19 mouse cellular contexts compared by ENCODE assay signal in genomic region chr13:48284426-48284825, GRCm38 (mm10). TPM values are rescaled to one million over a fixed set of nuclear protein-coding genes. Genes with fewer than 3 reads are reported as not detected.
"Had no signal": no experiment of that assay in that cellular context is flagged by ENCODE, and none has a peak within 500 bp of the region (broad histone marks: within the 10 kb centered on the region; RNA-seq: fewer than 3 reads in every experiment).

No protein-coding gene starts in this region.

- H3K9ac ChIP-seq: intestine, embryonic 15.5 days; kidney, embryonic 15.5 days; limb, embryonic 15.5 days; liver, embryonic 12.5 days; lung, embryonic 14.5 days; neural tube, embryonic 13.5 days had no signal

- H3K27ac ChIP-seq: intestine, embryonic 15.5 days; kidney, embryonic 15.5 days; limb, embryonic 15.5 days; liver, embryonic 12.5 days; macrophage; neural tube, embryonic 13.5 days; stomach, postnatal 0 days had no signal

- H3K4me2 ChIP-seq: intestine, embryonic 15.5 days; kidney, embryonic 15.5 days; limb, embryonic 15.5 days; liver, embryonic 12.5 days; lung, embryonic 14.5 days; midbrain, embryonic 11.5 days; neural tube, embryonic 13.5 days had no signal

- DNase-seq: kidney, adult 2 months; kidney, postnatal 14 days; left cerebral cortex, postnatal 4 days; lung, embryonic 14.5 days; lung, postnatal 14 days; right cerebral cortex, adult 18-20 months; right cerebral cortex, postnatal 25 days; thymus, adult 2 months; thymus, postnatal 25 days had no signal

- H3K4me1 ChIP-seq: intestine, embryonic 15.5 days; kidney, embryonic 15.5 days; limb, embryonic 15.5 days; liver, embryonic 12.5 days; megakaryocyte, embryonic 14.5 days had no signal

- H3K9me3 ChIP-seq: intestine, embryonic 15.5 days; kidney, embryonic 15.5 days; limb, embryonic 15.5 days; liver, embryonic 12.5 days; neural tube, embryonic 13.5 days had no signal

- H3K27me3 ChIP-seq: intestine, embryonic 15.5 days; kidney, embryonic 15.5 days; liver, embryonic 12.5 days; megakaryocyte, embryonic 14.5 days; neural tube, embryonic 13.5 days had no signal

- ATAC-seq: intestine, embryonic 15.5 days; liver, embryonic 12.5 days; midbrain, embryonic 16.5 days had no signal

- H3K36me3 ChIP-seq: intestine, embryonic 15.5 days; kidney, embryonic 15.5 days; limb, embryonic 15.5 days; liver, embryonic 12.5 days; neural tube, embryonic 13.5 days had no signal

- H3K4me3 ChIP-seq: intestine, embryonic 15.5 days; kidney, embryonic 15.5 days; limb, embryonic 15.5 days; liver, embryonic 12.5 days; megakaryocyte, embryonic 14.5 days; neural tube, embryonic 13.5 days had no signal

RNA-seq across cellular contexts. Expression of gene Id4, which starts 23.4 kb away (rescaled TPM):
- polyA plus RNA-seq: macrophage had no signal
